Mouse (Mus musculus): Measurements from ENCODE around the gene Chrm4. TPM values are rescaled to one million over a fixed set of nuclear protein-coding genes. Genes with fewer than 3 reads are reported as not detected.
A peak's percentile ranks its signal among the peaks of the same experiment; 100 is the strongest.

Chrm4 gene
- polyA plus RNA-seq, 1 experiment from 2014 or later: 0.34 TPM

DNA sequence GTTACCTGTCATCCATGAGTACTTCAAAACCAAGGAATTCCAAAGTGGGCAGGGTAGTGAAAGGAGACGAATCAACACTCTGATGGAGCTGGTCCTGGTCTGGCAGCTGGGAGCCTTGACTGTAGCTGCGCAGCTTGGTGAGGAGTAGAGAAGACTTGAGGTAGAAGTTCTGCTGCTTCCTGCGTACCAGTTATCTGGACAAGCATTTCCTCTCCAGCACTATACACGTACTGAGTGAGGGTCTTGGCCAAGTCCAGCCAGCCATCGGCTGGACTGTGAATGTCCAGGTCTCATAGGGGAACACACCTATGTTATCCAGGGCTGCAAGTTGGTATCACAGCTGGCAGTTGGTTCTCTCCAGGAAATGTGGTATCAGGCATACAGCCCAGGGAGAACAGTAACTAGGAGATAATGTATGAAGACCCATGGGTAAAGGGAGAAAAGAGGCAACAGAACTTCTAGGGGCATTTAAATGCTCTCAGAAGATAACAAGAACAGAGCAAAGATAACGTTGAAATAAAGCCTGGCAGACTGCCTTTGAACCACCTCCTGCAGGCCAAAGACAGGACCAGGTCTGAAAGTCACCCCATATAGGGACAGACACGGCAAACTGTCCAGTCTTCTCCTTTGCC, 10.6 kb upstream of the Chrm4 start:
- no peaks in the 10 kb centered on the region for H3K4me1 ChIP-seq (ENCODE audit: control insufficient read depth, insufficient read depth, low read length)
- H3K27ac ChIP-seq (replicated peaks; ENCODE audit: low read depth, low read length): no peak overlapping the region
- DNase-seq (ENCODE audit: low spot score): no peak
- no peak overlapping the region for H3K4me2 ChIP-seq (ENCODE audit: low read depth, low read length)
- WGBS: 92% methylated on average over 7 of the region's 7 CpGs
- no peaks in the 10 kb centered on the region for H3K9me3 ChIP-seq (replicated peaks; ENCODE audit: control insufficient read depth, low read length)
- H3K27me3 ChIP-seq (ENCODE audit: control insufficient read depth, insufficient read depth, low read length): peaks cover 7% of the 10 kb centered on the region; the same call in 1 of the 2 replicates
- H3K9ac ChIP-seq (replicated peaks; ENCODE audit: low read length): no peak overlapping the region
- H3K36me3 ChIP-seq (replicated peaks; ENCODE audit: control insufficient read depth, insufficient read depth, low read depth, low read length): peaks cover 2% of the 10 kb centered on the region
- no peak for ATAC-seq (replicated peaks; ENCODE audit: insufficient number of reproducible peaks, low FRiP score, low TSS enrichment, low read depth)
- no peak overlapping the region for H3K4me3 ChIP-seq (ENCODE audit: low read depth, low read length)

DNA sequence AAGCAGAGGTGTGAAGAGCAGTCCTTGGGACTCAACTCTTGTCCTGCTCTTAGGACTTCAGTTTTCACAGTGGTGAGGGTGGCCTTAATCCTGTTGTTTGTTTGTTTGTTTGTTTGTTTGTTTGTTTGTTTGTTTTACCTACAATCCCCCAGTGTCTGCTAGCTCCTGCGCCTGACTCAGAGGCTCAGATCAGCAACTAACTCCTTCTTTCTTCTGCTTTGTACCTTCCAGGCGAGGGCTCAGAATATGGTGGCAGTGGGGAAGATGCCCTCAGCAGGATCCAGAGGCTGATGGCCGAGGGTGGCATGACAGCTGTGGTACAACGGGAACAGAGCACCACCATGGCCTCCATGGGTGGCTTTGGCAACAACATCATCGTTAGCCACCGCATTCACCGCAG, 10.0 kb upstream of the Chrm4 start:
- H3K27me3 ChIP-seq (ENCODE audit: control insufficient read depth, insufficient read depth, low read length): peaks cover 12% of the 10 kb centered on the region; the same call in 1 of the 2 replicates
- no peak overlapping the region for H3K4me2 ChIP-seq (ENCODE audit: low read depth, low read length)
- H3K9me3 ChIP-seq (replicated peaks; ENCODE audit: control insufficient read depth, low read length): no peaks in the 10 kb centered on the region
- ATAC-seq (replicated peaks; ENCODE audit: insufficient number of reproducible peaks, low FRiP score, low TSS enrichment, low read depth) (no peak), DNase-seq (ENCODE audit: low spot score) (no peak)
- no peak overlapping the region for H3K4me3 ChIP-seq (ENCODE audit: low read depth, low read length)
- peaks cover 2% of the 10 kb centered on the region for H3K36me3 ChIP-seq (replicated peaks; ENCODE audit: control insufficient read depth, insufficient read depth, low read depth, low read length)
- H3K4me1 ChIP-seq (ENCODE audit: control insufficient read depth, insufficient read depth, low read length): 0 out of 2 replicates have a peak, but pooled peaks cover under 1% of the 10 kb centered on the region
- H3K9ac ChIP-seq (replicated peaks; ENCODE audit: low read length): no peak overlapping the region
- no peak overlapping the region for H3K27ac ChIP-seq (replicated peaks; ENCODE audit: low read depth, low read length)
- 90% methylated on average over 7 of the region's 7 CpGs for WGBS

DNA sequence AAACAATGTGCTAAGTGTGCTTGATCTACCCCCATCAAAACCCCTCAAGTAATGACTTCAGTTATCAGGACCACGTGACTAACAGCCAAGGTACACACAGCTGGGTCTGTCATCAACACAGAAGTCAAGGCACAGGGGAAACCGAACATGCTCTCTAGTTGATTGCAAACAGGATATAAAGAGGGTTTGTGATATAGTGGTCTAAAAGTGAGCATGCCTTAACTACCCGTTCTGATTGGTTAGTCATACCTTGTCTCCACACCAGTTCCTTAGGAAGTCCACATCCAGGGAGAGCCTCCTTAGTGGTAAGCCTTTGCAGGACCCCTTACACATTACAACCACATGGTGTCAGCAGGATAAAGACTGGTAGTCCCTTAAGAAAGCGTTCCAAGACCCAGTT, 6.9 kb upstream of the Chrm4 start:
- WGBS: 79% methylated on average over 4 of the region's 4 CpGs
- Histone ChIP-seq H3K9me3 (replicated peaks; ENCODE audit: control insufficient read depth, low read length) (no peaks in the 10 kb centered on the region), H3K27me3 (ENCODE audit: control insufficient read depth, insufficient read depth, low read length) (peaks cover 29% of the 10 kb centered on the region), H3K36me3 (replicated peaks; ENCODE audit: control insufficient read depth, insufficient read depth, low read depth, low read length) (peaks cover 2% of the 10 kb centered on the region; the same call in 1 of the 2 replicates), H3K27ac (replicated peaks; ENCODE audit: low read depth, low read length) (no peak overlapping the region), H3K4me2 (ENCODE audit: low read depth, low read length) (no peak overlapping the region), H3K9ac (replicated peaks; ENCODE audit: low read length) (no peak overlapping the region), H3K4me1 (ENCODE audit: control insufficient read depth, insufficient read depth, low read length) (peaks cover 7% of the 10 kb centered on the region; the same call in 1 of the 2 replicates), H3K4me3 (ENCODE audit: low read depth, low read length) (no peak overlapping the region)
- ATAC-seq (replicated peaks; ENCODE audit: insufficient number of reproducible peaks, low FRiP score, low TSS enrichment, low read depth) (no peak), DNase-seq (ENCODE audit: low spot score) (no peak)

DNA sequence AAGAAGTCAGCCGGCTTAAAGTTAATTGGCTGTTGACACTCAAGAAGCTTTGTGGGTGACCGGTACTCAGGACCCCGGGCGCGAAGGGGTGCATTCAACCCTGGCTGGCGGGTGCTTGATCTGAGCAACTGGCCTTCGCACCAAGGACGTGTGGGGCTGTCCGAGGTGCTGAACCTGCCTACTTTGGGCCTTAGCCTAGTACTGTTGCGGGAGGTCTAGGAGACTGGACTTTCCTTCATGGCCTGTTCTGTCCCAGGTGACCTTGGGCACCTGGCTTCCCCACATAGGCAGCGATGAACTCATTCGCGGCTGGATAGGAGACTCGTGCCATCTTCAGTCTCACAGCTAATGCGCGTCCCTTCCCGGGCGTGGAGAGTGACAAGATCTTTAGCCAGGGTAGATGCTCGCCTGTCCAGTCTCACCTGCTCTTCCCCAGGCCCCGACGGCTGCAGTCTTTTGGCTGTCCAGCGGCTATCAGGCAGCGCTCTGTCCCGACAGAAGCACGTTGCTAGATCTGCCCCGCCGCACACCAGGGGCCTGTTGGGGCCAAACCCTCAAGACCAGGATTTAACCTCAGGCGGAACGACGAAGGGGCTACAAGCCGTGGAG, 5.8 kb upstream of the Chrm4 start:
- Histone ChIP-seq H3K27ac (replicated peaks; ENCODE audit: low read depth, low read length) (no peak overlapping the region), H3K9me3 (replicated peaks; ENCODE audit: control insufficient read depth, low read length) (no peaks in the 10 kb centered on the region), H3K4me2 (ENCODE audit: low read depth, low read length) (peak overlapping the region; percentile 92), H3K9ac (replicated peaks; ENCODE audit: low read length) (0 out of 2 replicates have a peak overlapping the region, but pooled peaks have one; percentile 7), H3K36me3 (replicated peaks; ENCODE audit: control insufficient read depth, insufficient read depth, low read depth, low read length) (peaks cover 2% of the 10 kb centered on the region; the same call in 1 of the 2 replicates), H3K4me1 (ENCODE audit: control insufficient read depth, insufficient read depth, low read length) (peaks cover 7% of the 10 kb centered on the region; the same call in 1 of the 2 replicates), H3K4me3 (ENCODE audit: low read depth, low read length) (peak overlapping the region; percentile 55), H3K27me3 (ENCODE audit: control insufficient read depth, insufficient read depth, low read length) (peaks cover 29% of the 10 kb centered on the region)
- DNase-seq (ENCODE audit: low spot score) (peak; percentile 77), ATAC-seq (replicated peaks; ENCODE audit: insufficient number of reproducible peaks, low FRiP score, low TSS enrichment, low read depth) (peak; percentile 5; the same call in 1 of the 2 replicates)
- WGBS: 5% methylated on average over 31 of the region's 31 CpGs

DNA sequence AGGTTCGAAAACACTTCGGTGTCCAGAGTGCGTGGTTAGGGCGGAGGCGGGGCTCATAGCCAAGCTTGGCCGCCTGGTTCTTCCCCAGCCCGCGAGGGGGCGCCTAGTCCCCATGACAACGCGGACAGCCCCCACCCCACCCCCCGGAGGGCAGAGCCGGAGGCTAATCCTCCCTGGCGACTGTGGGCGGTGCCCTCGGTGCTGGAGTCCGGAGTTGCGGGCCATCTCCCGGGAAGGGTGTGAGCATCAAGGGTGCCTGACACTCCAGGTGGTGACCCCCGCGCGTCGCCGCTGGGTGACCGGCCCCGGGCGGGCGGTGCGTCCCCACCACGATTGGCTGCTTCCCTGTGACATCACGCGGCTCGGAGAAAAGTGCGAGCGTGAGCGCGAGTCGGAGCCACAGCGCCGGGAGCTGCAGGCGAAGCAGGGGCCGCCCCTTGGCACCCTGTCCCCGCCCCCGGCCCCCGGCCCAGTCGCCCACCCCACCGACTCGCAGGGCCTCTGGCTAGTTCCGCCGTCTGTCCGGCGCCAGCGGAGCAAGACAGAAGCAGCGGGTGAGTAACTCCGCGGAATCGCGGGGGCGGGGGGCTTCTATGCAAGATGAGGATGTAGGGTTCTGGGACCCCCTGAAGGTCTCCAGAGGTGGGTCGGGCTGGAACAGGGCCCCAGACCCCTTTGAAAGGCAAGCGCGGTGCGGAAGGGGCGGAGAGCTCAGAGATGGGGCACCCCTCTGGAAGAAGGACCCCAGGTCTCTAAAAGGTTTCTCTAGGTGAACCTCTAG, 5.1 kb upstream of the Chrm4 start:
- Histone ChIP-seq H3K27me3 (ENCODE audit: control insufficient read depth, insufficient read depth, low read length) (peaks cover 29% of the 10 kb centered on the region), H3K27ac (replicated peaks; ENCODE audit: low read depth, low read length) (no peak overlapping the region), H3K9ac (replicated peaks; ENCODE audit: low read length) (peak overlapping the region; percentile 32; the same call in 1 of the 2 replicates), H3K9me3 (replicated peaks; ENCODE audit: control insufficient read depth, low read length) (no peaks in the 10 kb centered on the region), H3K4me2 (ENCODE audit: low read depth, low read length) (peak overlapping the region; percentile 92), H3K4me3 (ENCODE audit: low read depth, low read length) (peak overlapping the region; percentile 55), H3K4me1 (ENCODE audit: control insufficient read depth, insufficient read depth, low read length) (peaks cover 7% of the 10 kb centered on the region; the same call in 1 of the 2 replicates), H3K36me3 (replicated peaks; ENCODE audit: control insufficient read depth, insufficient read depth, low read depth, low read length) (peaks cover 2% of the 10 kb centered on the region; the same call in 1 of the 2 replicates)
- ATAC-seq (replicated peaks; ENCODE audit: insufficient number of reproducible peaks, low FRiP score, low TSS enrichment, low read depth) (peak; percentile 55), DNase-seq (ENCODE audit: low spot score) (peak; percentile 83)
- under 1% methylated on average over 61 of the region's 64 CpGs for WGBS

DNA sequence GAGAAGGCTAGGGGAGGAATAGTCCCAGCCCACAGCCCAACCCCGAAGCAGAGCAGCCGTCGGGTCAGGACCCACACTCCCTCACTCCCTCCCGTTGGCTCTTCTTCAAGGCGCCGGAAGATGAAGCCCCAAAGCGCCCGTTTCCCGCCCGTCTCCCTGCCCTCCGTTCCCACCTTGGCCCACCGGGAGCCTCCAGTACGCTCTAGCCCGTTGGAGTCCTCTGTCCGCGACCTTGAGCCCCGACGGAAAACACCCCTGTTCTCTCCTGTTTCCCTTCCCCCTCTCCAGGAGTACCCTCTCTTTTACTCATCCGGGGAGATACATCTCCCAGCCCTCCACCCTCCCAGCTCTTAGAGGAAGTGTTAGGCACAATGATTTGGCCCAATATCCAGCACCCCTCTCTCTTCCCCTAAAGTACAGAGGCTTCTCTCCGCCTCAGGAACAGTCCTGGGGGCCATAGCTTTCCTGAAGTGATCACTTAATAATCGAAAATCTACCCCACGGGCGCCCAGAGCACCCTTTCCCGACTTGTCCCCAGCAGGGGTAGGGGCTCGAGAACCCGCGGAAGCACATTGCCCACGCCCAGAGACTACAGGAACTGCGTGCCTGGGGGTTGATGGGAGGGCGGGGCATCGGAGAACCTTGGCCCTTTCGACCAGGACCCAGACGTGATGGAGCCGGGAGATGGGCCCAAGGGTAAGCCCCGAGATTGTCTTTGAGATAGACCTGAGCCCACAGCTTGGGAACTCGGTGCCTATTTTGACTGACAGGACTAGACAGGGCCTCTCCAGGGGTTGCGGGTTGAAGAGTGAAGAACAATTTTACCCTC, 4.2 kb upstream of the Chrm4 start:
- peaks cover 29% of the 10 kb centered on the region for H3K27me3 ChIP-seq (ENCODE audit: control insufficient read depth, insufficient read depth, low read length)
- WGBS: 2% methylated on average over 37 of the region's 37 CpGs
- H3K9ac ChIP-seq (replicated peaks; ENCODE audit: low read length): no peak overlapping the region
- 0 out of 2 replicates have a peak, but pooled peaks cover under 1% of the 10 kb centered on the region for H3K36me3 ChIP-seq (replicated peaks; ENCODE audit: control insufficient read depth, insufficient read depth, low read depth, low read length)
- ATAC-seq (replicated peaks; ENCODE audit: insufficient number of reproducible peaks, low FRiP score, low TSS enrichment, low read depth) (peak; percentile 3; the same call in 1 of the 2 replicates), DNase-seq (ENCODE audit: low spot score) (no peak)
- H3K4me3 ChIP-seq (ENCODE audit: low read depth, low read length): peak overlapping the region; percentile 55
- H3K9me3 ChIP-seq (replicated peaks; ENCODE audit: control insufficient read depth, low read length): no peaks in the 10 kb centered on the region
- H3K27ac ChIP-seq (replicated peaks; ENCODE audit: low read depth, low read length): no peak overlapping the region
- peaks cover 7% of the 10 kb centered on the region; the same call in 1 of the 2 replicates for H3K4me1 ChIP-seq (ENCODE audit: control insufficient read depth, insufficient read depth, low read length)
- peak overlapping the region; percentile 92 for H3K4me2 ChIP-seq (ENCODE audit: low read depth, low read length)
